Mouse (Mus musculus): ENCODE measurements around the gene Selenow.

GRCm38 (mm10) chr7:15950008-15950407 is 27.8 kb upstream of the Selenow start:
- TF ChIP-seq POLR2A (IDR thresholded peaks at IDR 0.05; ENCODE audit: extremely low read depth, insufficient read depth, low read length), result no peak
- no peak for TF ChIP-seq CTCF (IDR thresholded peaks at IDR 0.05; ENCODE audit: low read depth, low read length)

Measured in liver, adult 2 months (tissue).